Mouse (Mus musculus) olfactory bulb, adult 2 months (tissue): ENCODE measurements around the gene Cfap99.

Source experiments
- CTCF ChIP-seq: fragments of 200-500 bp; IDR thresholded peaks from 2 replicates; pipeline ENCODE4 v1.5.1; 2012; ENCODE audit warnings: low read depth, mild to moderate bottlenecking, low read length, moderate library complexity; ENCODE audit not compliant: insufficient read depth
- POLR2A ChIP-seq: fragments of 200-500 bp; IDR thresholded peaks from 2 replicates; pipeline ENCODE4 v1.6.1; 2012; ENCODE audit warnings: mild to moderate bottlenecking, low read depth, low read length, moderate library complexity; ENCODE audit not compliant: insufficient read depth

- TF ChIP-seq CTCF (no peak), POLR2A (no peak)
These were observed 71.9 kb downstream of the Cfap99 start for GRCm38 (mm10) chr5:34360261-34360660.
